Mouse (Mus musculus): ENCODE measurements at regions not wholly inside any gene's neighbourhood (a gene's known extent, or its start where the extent isn't known, plus 50 kb on each side); places are given as distances from the start of the nearest gene placed in this dataset.

- no peak for DNase-seq
Observed at GRCm38 (mm10) chr2:72838085-72838727, 142.0 kb downstream of the Sp3 start.

- no peak for DNase-seq
Observed at GRCm38 (mm10) chr2:72839673-72840072, 140.6 kb downstream of the Sp3 start.

GRCm38 (mm10) chr2:72841367-72841766 lies 138.9 kb downstream of the Sp3 start:
- no peak for DNase-seq

- DNase-seq, result no peak
Observed at GRCm38 (mm10) chr2:72843610-72844009, 136.6 kb downstream of the Sp3 start.

- DNase-seq, result no peak
Observed at GRCm38 (mm10) chr2:72849441-72850192, 130.6 kb downstream of the Sp3 start.

- DNase-seq, result no peak
Observed at GRCm38 (mm10) chr2:72852509-72852908, 127.7 kb downstream of the Sp3 start.

- DNase-seq, result peak in 1 of 2 experiments; percentile 54
Observed at GRCm38 (mm10) chr2:72855276-72855970, 124.8 kb downstream of the Sp3 start.

- no peak for DNase-seq
Observed at GRCm38 (mm10) chr2:72855971-72856755, 124.1 kb downstream of the Sp3 start.

GRCm38 (mm10) chr2:72857377-72857776 lies 122.9 kb downstream of the Sp3 start:
- no peak for DNase-seq

GRCm38 (mm10) chr2:72865462-72866365 lies 114.5 kb downstream of the Sp3 start:
- DNase-seq, result no peak

GRCm38 (mm10) chr2:72866366-72866688 lies 113.9 kb downstream of the Sp3 start:
- DNase-seq, result no peak

- no peak for DNase-seq
Observed at GRCm38 (mm10) chr2:72868173-72868572, 112.1 kb downstream of the Sp3 start.

GRCm38 (mm10) chr2:72871836-72872235 lies 108.4 kb downstream of the Sp3 start:
- no peak for DNase-seq

- DNase-seq, result no peak
Observed at GRCm38 (mm10) chr2:72873948-72874347, 106.3 kb downstream of the Sp3 start.

GRCm38 (mm10) chr2:72874533-72874932 lies 105.7 kb downstream of the Sp3 start:
- DNase-seq, result peak in 1 of 2 experiments; percentile 37

GRCm38 (mm10) chr2:72875677-72876076 lies 104.6 kb downstream of the Sp3 start:
- DNase-seq, result no peak

- no peak for DNase-seq
Observed at GRCm38 (mm10) chr2:72880016-72880415, 100.2 kb downstream of the Sp3 start.

GRCm38 (mm10) chr2:72881554-72881953 lies 98.7 kb downstream of the Sp3 start:
- DNase-seq, result no peak

- no peak for DNase-seq
Observed at GRCm38 (mm10) chr2:72886250-72886649, 94.0 kb downstream of the Sp3 start.

All from thymus, adult 18-20 months (tissue).